Mouse (Mus musculus) midbrain, postnatal 0 days (tissue): ENCODE results near the gene Dlg2. TPM values are rescaled to one million over a fixed set of nuclear protein-coding genes. Genes with fewer than 3 reads are reported as not detected.

Experiments
- ATAC-seq: fragments of 200-750 bp; cut with Nextera tagmentation; 2 replicates; pipeline ENCODE4 v1.8.0; 2017; ENCODE audit warnings: moderate number of reproducible peaks, mild to moderate bottlenecking, moderate TSS enrichment, moderate library complexity; ENCODE audit not compliant: low FRiP score
- DNase-seq: peaks from one replicate; pipeline ENCODE4 v3.0.0-alpha.2; 2015; ENCODE audit warnings: low spot score
- H3K27ac ChIP-seq: fragments of 300-500 bp; sonication (generic); 2 replicates; pipeline ENCODE4 v1.5.1; 2014; ENCODE audit warnings: low read depth, mild to moderate bottlenecking, low read length, mixed read lengths
- H3K27me3 ChIP-seq: fragments of 300-500 bp; sonication (generic); 2 replicates; pipeline ENCODE4 v1.6.1; 2014; ENCODE audit warnings: low read length, control low read depth, mixed read lengths; ENCODE audit not compliant: insufficient read depth
- H3K36me3 ChIP-seq: fragments of 300-500 bp; sonication (generic); 2 replicates; pipeline ENCODE4 v1.6.1; 2014; ENCODE audit warnings: low read length, control low read depth, mixed read lengths; ENCODE audit not compliant: insufficient read depth
- H3K4me1 ChIP-seq: fragments of 300-500 bp; sonication (generic); 2 replicates; pipeline ENCODE4 v1.6.1; 2014; ENCODE audit warnings: mild to moderate bottlenecking, control low read depth, antibody characterized with exemption, low read length, mixed read lengths; ENCODE audit not compliant: insufficient read depth
- H3K4me2 ChIP-seq: fragments of 300-500 bp; sonication (generic); 2 replicates; pipeline ENCODE4 v1.6.1; 2014; ENCODE audit warnings: low read depth, mild to moderate bottlenecking, low read length, mixed read lengths; ENCODE audit not compliant: poor library complexity, severe bottlenecking
- H3K4me3 ChIP-seq: fragments of 300-500 bp; sonication (generic); 2 replicates; pipeline ENCODE4 v1.5.1; 2014; ENCODE audit warnings: low read depth, mild to moderate bottlenecking, low read length, moderate library complexity
- H3K9ac ChIP-seq: fragments of 300-500 bp; sonication (generic); replicated peaks from 2 replicates; pipeline ENCODE4 v1.6.1; 2014; ENCODE audit warnings: mild to moderate bottlenecking, low read length, moderate library complexity, mixed read lengths; ENCODE audit not compliant: poor library complexity, severe bottlenecking
- H3K9me3 ChIP-seq: fragments of 300-500 bp; sonication (generic); 2 replicates; pipeline ENCODE4 v1.6.1; 2016; ENCODE audit warnings: low read length, control low read depth
- CTCF ChIP-seq: IDR thresholded peaks from 2 replicates; pipeline ENCODE4 v1.5.1; 2016; ENCODE audit warnings: antibody characterized with exemption, mild to moderate bottlenecking
- WGBS: fragments of 180-500 bp; shearing (Covaris S2); extraction: QIAGEN DNeasy Blood & Tissue Kit; methylation state at CpG from one replicate; pipeline ENCODE4 v1.1.7; 2014; 5-methylcytosine and 5-hydroxymethylcytosine counted together
- polyA plus RNA-seq: library from polyadenylated mRNA; unstranded; fragments of >200 nt; fragmentation: Nextera tagmentation; extraction: Ambion mirVana; gene quantifications from 2 replicates; pipeline ENCODE4 v1.2.1, GENCODE M21; 2015
- total RNA-seq: library from RNA; depleted of rRNA; stranded (reverse); fragments of >200 nt; gene quantifications from 2 replicates; pipeline ENCODE4 v1.2.3, GENCODE M21; 2014

The Dlg2 gene
- total and polyA plus RNA-seq, 2 experiments from 2014 or later, result 21.6 to 126 TPM

- Histone ChIP-seq H3K27ac (peak overlapping the region; percentile 67), H3K36me3 (no peaks in the 10 kb centered on the region), H3K4me1 (no peaks in the 10 kb centered on the region), H3K27me3 (no peaks in the 10 kb centered on the region), H3K9me3 (no peaks in the 10 kb centered on the region), H3K4me2 (peak overlapping the region; percentile 73), H3K9ac (peak overlapping the region; percentile 70), H3K4me3 (peak overlapping the region; percentile 46)
- DNase-seq (peak; percentile 50), ATAC-seq (peak; percentile 67)
- under 1% methylated on average over 21 of the region's 21 CpGs for WGBS
- TF ChIP-seq CTCF, result no peak
Observed at GRCm38 (mm10) chr7:90887007-90887720, 410.7 kb downstream of the Dlg2 start.

GRCm38 (mm10) chr7:90927441-90927840 is 451.0 kb downstream of the Dlg2 start:
- no peak overlapping the region for H3K27ac ChIP-seq
- no peaks in the 10 kb centered on the region for H3K36me3 ChIP-seq
- ATAC-seq, result no peak
- no peak overlapping the region for H3K9ac ChIP-seq
- H3K4me2 ChIP-seq, result no peak overlapping the region
- H3K9me3 ChIP-seq, result no peaks in the 10 kb centered on the region
- no peaks in the 10 kb centered on the region for H3K4me1 ChIP-seq
- H3K27me3 ChIP-seq, result no peaks in the 10 kb centered on the region
- WGBS, result 78% methylated on average over 4 of the region's 4 CpGs
- TF ChIP-seq CTCF, result no peak
- no peak for DNase-seq
- no peak overlapping the region for H3K4me3 ChIP-seq

- ATAC-seq (no peak), DNase-seq (no peak)
- no peak for TF ChIP-seq CTCF
- no peaks in the 10 kb centered on the region for H3K4me1 ChIP-seq
- no peak overlapping the region for H3K4me3 ChIP-seq
- H3K36me3 ChIP-seq, result no peaks in the 10 kb centered on the region
- H3K27ac ChIP-seq, result no peak overlapping the region
- H3K9ac ChIP-seq, result no peak overlapping the region
- WGBS, result 89% methylated on average over 5 of the region's 5 CpGs
- H3K27me3 ChIP-seq, result no peaks in the 10 kb centered on the region
- no peaks in the 10 kb centered on the region for H3K9me3 ChIP-seq
- H3K4me2 ChIP-seq, result no peak overlapping the region
Observed at GRCm38 (mm10) chr7:90940726-90941125, 464.3 kb downstream of the Dlg2 start.

- TF ChIP-seq CTCF, result no peak
- Histone ChIP-seq H3K27me3 (no peaks in the 10 kb centered on the region), H3K4me3 (no peak overlapping the region), H3K27ac (no peak overlapping the region), H3K9me3 (no peaks in the 10 kb centered on the region), H3K36me3 (no peaks in the 10 kb centered on the region), H3K4me2 (no peak overlapping the region), H3K4me1 (no peaks in the 10 kb centered on the region), H3K9ac (no peak overlapping the region)
- DNase-seq (no peak), ATAC-seq (no peak)
- 81% methylated on average over 8 of the region's 8 CpGs for WGBS
Observed at GRCm38 (mm10) chr7:90947073-90947472, 470.6 kb downstream of the Dlg2 start.

- ATAC-seq (no peak), DNase-seq (no peak)
- Histone ChIP-seq H3K4me1 (no peaks in the 10 kb centered on the region), H3K27me3 (no peaks in the 10 kb centered on the region), H3K36me3 (no peaks in the 10 kb centered on the region), H3K9ac (no peak overlapping the region), H3K27ac (no peak overlapping the region), H3K4me3 (no peak overlapping the region), H3K4me2 (no peak overlapping the region), H3K9me3 (no peaks in the 10 kb centered on the region)
- 93% methylated on average over 5 of the region's 5 CpGs for WGBS
- TF ChIP-seq CTCF, result no peak
Observed at GRCm38 (mm10) chr7:90949212-90949611, 472.7 kb downstream of the Dlg2 start.

GRCm38 (mm10) chr7:90977241-90977640 is 500.8 kb downstream of the Dlg2 start:
- Histone ChIP-seq H3K4me3 (no peak overlapping the region), H3K9ac (no peak overlapping the region), H3K27me3 (no peaks in the 10 kb centered on the region), H3K4me1 (no peaks in the 10 kb centered on the region), H3K27ac (no peak overlapping the region), H3K36me3 (no peaks in the 10 kb centered on the region), H3K4me2 (no peak overlapping the region), H3K9me3 (no peaks in the 10 kb centered on the region)
- DNase-seq (no peak), ATAC-seq (no peak)
- TF ChIP-seq CTCF, result peak; percentile 7; the same call in 1 of the 2 replicates
